Mouse (Mus musculus) hindbrain, embryonic 15.5 days (tissue): ENCODE results near the gene Nudt4. TPM values are rescaled to one million over a fixed set of nuclear protein-coding genes. Genes with fewer than 3 reads are reported as not detected.

Experiments used
- ATAC-seq: fragments of 200-750 bp; cut with Nextera tagmentation; 2 replicates; pipeline ENCODE4 v1.8.0; 2017; ENCODE audit warnings: low read depth, moderate number of reproducible peaks, moderate TSS enrichment; ENCODE audit not compliant: low FRiP score
- H3K27ac ChIP-seq: fragments of 300-500 bp; sonication (generic); replicated peaks from 2 replicates; pipeline ENCODE4 v1.5.1; 2015; ENCODE audit warnings: mild to moderate bottlenecking, inconsistent platforms
- H3K27me3 ChIP-seq: fragments of 300-500 bp; sonication (generic); 2 replicates; pipeline ENCODE4 v1.6.1; 2015; ENCODE audit warnings: control low read depth, inconsistent platforms
- H3K36me3 ChIP-seq: fragments of 300-500 bp; sonication (generic); 2 replicates; pipeline ENCODE4 v1.6.1; 2015; ENCODE audit warnings: control low read depth, inconsistent platforms
- H3K4me1 ChIP-seq: fragments of 300-500 bp; sonication (generic); replicated peaks from 2 replicates; pipeline ENCODE4 v1.6.1; 2015; ENCODE audit warnings: control low read depth, inconsistent platforms
- H3K4me2 ChIP-seq: fragments of 300-500 bp; sonication (generic); 2 replicates; pipeline ENCODE4 v1.6.1; 2015; ENCODE audit warnings: moderate library complexity, mild to moderate bottlenecking, inconsistent platforms
- H3K4me3 ChIP-seq: fragments of 300-500 bp; sonication (generic); 2 replicates; pipeline ENCODE4 v1.5.1; 2015; ENCODE audit warnings: mild to moderate bottlenecking, inconsistent platforms
- H3K9ac ChIP-seq: fragments of 300-500 bp; sonication (generic); 2 replicates; pipeline ENCODE4 v1.6.1; 2015; ENCODE audit warnings: inconsistent platforms
- H3K9me3 ChIP-seq: fragments of 300-500 bp; sonication (generic); 2 replicates; pipeline ENCODE4 v1.6.1; 2016; ENCODE audit warnings: control low read depth, inconsistent platforms
- WGBS: fragments of 180-500 bp; shearing (Covaris S2); methylation state at CpG from one replicate; pipeline ENCODE4 v1.1.7; 2015; 5-methylcytosine and 5-hydroxymethylcytosine counted together
- polyA plus RNA-seq: library from polyadenylated mRNA; unstranded; fragments of >200 nt; fragmentation: Nextera tagmentation; extraction: Ambion mirVana; gene quantifications from 2 replicates; pipeline ENCODE4 v1.2.1, GENCODE M21; 2015

Nudt4 gene
- polyA plus RNA-seq: 68.5 and 69.0 TPM in 2 replicates

- peak within 1 kb of the TSS; percentile 97 for H3K4me3 ChIP-seq
- H3K4me2 ChIP-seq: peak within 1 kb of the TSS; percentile 90
- H3K36me3 ChIP-seq: no peaks in the 10 kb centered on the region
- H3K27ac ChIP-seq: peak within 1 kb of the TSS; percentile 91
- WGBS: 3% methylated on average over 51 of the region's 97 CpGs
- peaks cover 35% of the 10 kb centered on the region for H3K4me1 ChIP-seq
- peak; percentile 95 for ATAC-seq
- no peaks in the 10 kb centered on the region for H3K27me3 ChIP-seq
- peak within 1 kb of the TSS; percentile 92 for H3K9ac ChIP-seq
- H3K9me3 ChIP-seq: no peaks in the 10 kb centered on the region
These were observed at the start of gene Nudt4 for GRCm38 (mm10) chr10:95563851-95564845. Gene Nudt4 (minus strand): TSS chr10:95564146.

- WGBS: 30% methylated on average over 10 of the region's 10 CpGs
- peak overlapping the region; percentile 26 for H3K4me2 ChIP-seq
- H3K36me3 ChIP-seq: no peaks in the 10 kb centered on the region
- no peaks in the 10 kb centered on the region for H3K27me3 ChIP-seq
- peaks cover 7% of the 10 kb centered on the region for H3K4me1 ChIP-seq
- H3K27ac ChIP-seq: no peak overlapping the region; the same call in 1 of the 2 replicates
- no peak overlapping the region for H3K4me3 ChIP-seq
- no peaks in the 10 kb centered on the region for H3K9me3 ChIP-seq
- ATAC-seq: 0 out of 2 replicates have a peak, but pooled peaks have one; percentile 28
- no peak overlapping the region for H3K9ac ChIP-seq
These were observed 47.4 kb upstream of the Nudt4 start for GRCm38 (mm10) chr10:95611331-95611721.

- Histone ChIP-seq H3K4me3 (no peak overlapping the region), H3K27ac (no peak overlapping the region; the same call in 1 of the 2 replicates), H3K27me3 (no peaks in the 10 kb centered on the region), H3K9ac (no peak overlapping the region), H3K36me3 (no peaks in the 10 kb centered on the region), H3K4me2 (peak overlapping the region; percentile 26), H3K4me1 (peaks cover 7% of the 10 kb centered on the region), H3K9me3 (no peaks in the 10 kb centered on the region)
- no peak; the same call in 1 of the 2 replicates for ATAC-seq
- WGBS: 42% methylated on average over 16 of the region's 16 CpGs
These were observed 46.9 kb upstream of the Nudt4 start for GRCm38 (mm10) chr10:95610666-95611330.

GRCm38 (mm10) chr10:95604979-95605613 is 41.1 kb upstream of the Nudt4 start:
- Histone ChIP-seq H3K36me3 (no peaks in the 10 kb centered on the region), H3K4me3 (no peak overlapping the region), H3K9me3 (no peaks in the 10 kb centered on the region), H3K27ac (no peak overlapping the region), H3K9ac (no peak overlapping the region), H3K27me3 (no peaks in the 10 kb centered on the region), H3K4me2 (no peak overlapping the region), H3K4me1 (no peaks in the 10 kb centered on the region)
- ATAC-seq: no peak
- WGBS: 65% methylated on average over 22 of the region's 22 CpGs

- Histone ChIP-seq H3K36me3 (no peaks in the 10 kb centered on the region), H3K9ac (no peak overlapping the region), H3K27ac (no peak overlapping the region), H3K4me1 (no peaks in the 10 kb centered on the region; the same call in 1 of the 2 replicates), H3K4me2 (no peak overlapping the region), H3K9me3 (no peaks in the 10 kb centered on the region), H3K4me3 (no peak overlapping the region), H3K27me3 (no peaks in the 10 kb centered on the region)
- ATAC-seq: no peak
- 45% methylated on average over 5 of the region's 5 CpGs for WGBS
These were observed 36.6 kb upstream of the Nudt4 start for GRCm38 (mm10) chr10:95600527-95600926.

GRCm38 (mm10) chr10:95599740-95600139 is 35.8 kb upstream of the Nudt4 start:
- WGBS: 89% methylated on average over 7 of the region's 7 CpGs
- no peak overlapping the region for H3K4me3 ChIP-seq
- H3K36me3 ChIP-seq: no peaks in the 10 kb centered on the region
- H3K4me1 ChIP-seq: no peaks in the 10 kb centered on the region; the same call in 1 of the 2 replicates
- H3K27ac ChIP-seq: no peak overlapping the region
- no peak for ATAC-seq
- no peaks in the 10 kb centered on the region for H3K9me3 ChIP-seq
- H3K4me2 ChIP-seq: no peak overlapping the region
- H3K27me3 ChIP-seq: no peaks in the 10 kb centered on the region
- H3K9ac ChIP-seq: no peak overlapping the region

GRCm38 (mm10) chr10:95598056-95598587 is 34.2 kb upstream of the Nudt4 start:
- Histone ChIP-seq H3K4me2 (no peak overlapping the region), H3K36me3 (no peaks in the 10 kb centered on the region), H3K4me1 (no peaks in the 10 kb centered on the region; the same call in 1 of the 2 replicates), H3K9me3 (no peaks in the 10 kb centered on the region), H3K4me3 (no peak overlapping the region), H3K9ac (no peak overlapping the region), H3K27me3 (no peaks in the 10 kb centered on the region), H3K27ac (no peak overlapping the region)
- WGBS: 79% methylated on average over 15 of the region's 15 CpGs
- no peak for ATAC-seq

- H3K9me3 ChIP-seq: no peaks in the 10 kb centered on the region
- no peak overlapping the region for H3K4me2 ChIP-seq
- no peaks in the 10 kb centered on the region; the same call in 1 of the 2 replicates for H3K4me1 ChIP-seq
- H3K9ac ChIP-seq: no peak overlapping the region
- H3K4me3 ChIP-seq: no peak overlapping the region
- no peak overlapping the region for H3K27ac ChIP-seq
- no peaks in the 10 kb centered on the region for H3K27me3 ChIP-seq
- no peaks in the 10 kb centered on the region for H3K36me3 ChIP-seq
- no peak for ATAC-seq
- 12% methylated on average over 8 of the region's 8 CpGs for WGBS
These were observed 32.1 kb upstream of the Nudt4 start for GRCm38 (mm10) chr10:95595852-95596639.

- WGBS: 47% methylated on average over 11 of the region's 11 CpGs
- H3K4me3 ChIP-seq: no peak overlapping the region
- no peaks in the 10 kb centered on the region for H3K27me3 ChIP-seq
- ATAC-seq: no peak
- no peak overlapping the region for H3K4me2 ChIP-seq
- H3K9me3 ChIP-seq: no peaks in the 10 kb centered on the region
- no peak overlapping the region for H3K9ac ChIP-seq
- no peaks in the 10 kb centered on the region; the same call in 1 of the 2 replicates for H3K4me1 ChIP-seq
- no peak overlapping the region for H3K27ac ChIP-seq
- no peaks in the 10 kb centered on the region for H3K36me3 ChIP-seq
These were observed 30.5 kb upstream of the Nudt4 start for GRCm38 (mm10) chr10:95594414-95594813.

- Histone ChIP-seq H3K36me3 (no peaks in the 10 kb centered on the region), H3K4me2 (no peak overlapping the region), H3K4me1 (no peaks in the 10 kb centered on the region; the same call in 1 of the 2 replicates), H3K4me3 (no peak overlapping the region), H3K9me3 (no peaks in the 10 kb centered on the region), H3K27ac (no peak overlapping the region), H3K27me3 (no peaks in the 10 kb centered on the region), H3K9ac (no peak overlapping the region)
- no peak for ATAC-seq
- 86% methylated on average over 4 of the region's 4 CpGs for WGBS
These were observed 27.3 kb upstream of the Nudt4 start for GRCm38 (mm10) chr10:95591257-95591656.

- no peaks in the 10 kb centered on the region for H3K36me3 ChIP-seq
- no peak for ATAC-seq
- WGBS: 89% methylated on average over 6 of the region's 6 CpGs
- no peak overlapping the region for H3K27ac ChIP-seq
- no peak overlapping the region for H3K4me2 ChIP-seq
- no peak overlapping the region for H3K4me3 ChIP-seq
- H3K4me1 ChIP-seq: no peaks in the 10 kb centered on the region
- H3K9me3 ChIP-seq: no peaks in the 10 kb centered on the region
- H3K9ac ChIP-seq: no peak overlapping the region
- H3K27me3 ChIP-seq: no peaks in the 10 kb centered on the region
These were observed 26.2 kb upstream of the Nudt4 start for GRCm38 (mm10) chr10:95590196-95590595.
